Mouse (Mus musculus) CD4-positive helper T cell, adult 2 months (primary cell): ENCODE measurements at regions not wholly inside any gene's neighbourhood (a gene's known extent, or its start where the extent isn't known, plus 50 kb on each side); places are given as distances from the start of the nearest gene placed in this dataset.

Experiments
- DNase-seq: peaks from one replicate; pipeline ENCODE4 v3.0.0-alpha.2; 2012; ENCODE audit warnings: low read depth, missing footprints, low spot score

- no peak for DNase-seq
These were observed 68.9 kb downstream of the Tex29 start for GRCm38 (mm10) chr8:11909146-11909545.

GRCm38 (mm10) chr8:11911639-11912450 lies 71.6 kb downstream of the Tex29 start:
- DNase-seq, result no peak

GRCm38 (mm10) chr8:11912451-11913128 lies 72.3 kb downstream of the Tex29 start:
- DNase-seq, result no peak

GRCm38 (mm10) chr8:11913129-11913900 lies 73.0 kb downstream of the Tex29 start:
- DNase-seq, result no peak

GRCm38 (mm10) chr8:11914131-11914530 lies 73.9 kb downstream of the Tex29 start:
- DNase-seq, result no peak

- DNase-seq, result no peak
These were observed 74.6 kb downstream of the Tex29 start for GRCm38 (mm10) chr8:11914681-11915474.

- no peak for DNase-seq
These were observed 75.4 kb downstream of the Tex29 start for GRCm38 (mm10) chr8:11915721-11916120.

GRCm38 (mm10) chr8:11919876-11920275 lies 79.6 kb downstream of the Tex29 start:
- no peak for DNase-seq

GRCm38 (mm10) chr8:11923115-11923514 lies 82.8 kb downstream of the Tex29 start:
- DNase-seq, result no peak

GRCm38 (mm10) chr8:11924165-11924564 lies 83.9 kb downstream of the Tex29 start:
- peak; percentile 37 for DNase-seq

- peak; percentile 11 for DNase-seq
These were observed 102.6 kb downstream of the Tex29 start for GRCm38 (mm10) chr8:11942892-11943332.

- DNase-seq, result no peak
These were observed 107.5 kb downstream of the Tex29 start for GRCm38 (mm10) chr8:11947766-11948165.

GRCm38 (mm10) chr8:11956268-11956667 lies 116.0 kb downstream of the Tex29 start:
- DNase-seq, result no peak

- DNase-seq, result peak; percentile 36
These were observed 116.9 kb downstream of the Tex29 start for GRCm38 (mm10) chr8:11957046-11957783.

- no peak for DNase-seq
These were observed 117.9 kb downstream of the Tex29 start for GRCm38 (mm10) chr8:11958176-11958575.

- DNase-seq, result no peak
These were observed 119.2 kb downstream of the Tex29 start for GRCm38 (mm10) chr8:11959466-11959865.

GRCm38 (mm10) chr8:11963575-11963974 lies 123.3 kb downstream of the Tex29 start:
- no peak for DNase-seq

GRCm38 (mm10) chr8:11967670-11968069 lies 127.4 kb downstream of the Tex29 start:
- DNase-seq, result no peak

- DNase-seq, result no peak
These were observed 130.2 kb downstream of the Tex29 start for GRCm38 (mm10) chr8:11970515-11970914.

- no peak for DNase-seq
These were observed 133.2 kb downstream of the Tex29 start for GRCm38 (mm10) chr8:11973436-11973835.

GRCm38 (mm10) chr8:11977121-11977520 lies 136.8 kb downstream of the Tex29 start:
- DNase-seq, result no peak
